Mouse (Mus musculus): Measurements from ENCODE around the gene Krt27. TPM values are rescaled to one million over a fixed set of nuclear protein-coding genes. Genes with fewer than 3 reads are reported as not detected.

Krt27 gene
- total and polyA plus RNA-seq, 3 experiments: not detected

DNA sequence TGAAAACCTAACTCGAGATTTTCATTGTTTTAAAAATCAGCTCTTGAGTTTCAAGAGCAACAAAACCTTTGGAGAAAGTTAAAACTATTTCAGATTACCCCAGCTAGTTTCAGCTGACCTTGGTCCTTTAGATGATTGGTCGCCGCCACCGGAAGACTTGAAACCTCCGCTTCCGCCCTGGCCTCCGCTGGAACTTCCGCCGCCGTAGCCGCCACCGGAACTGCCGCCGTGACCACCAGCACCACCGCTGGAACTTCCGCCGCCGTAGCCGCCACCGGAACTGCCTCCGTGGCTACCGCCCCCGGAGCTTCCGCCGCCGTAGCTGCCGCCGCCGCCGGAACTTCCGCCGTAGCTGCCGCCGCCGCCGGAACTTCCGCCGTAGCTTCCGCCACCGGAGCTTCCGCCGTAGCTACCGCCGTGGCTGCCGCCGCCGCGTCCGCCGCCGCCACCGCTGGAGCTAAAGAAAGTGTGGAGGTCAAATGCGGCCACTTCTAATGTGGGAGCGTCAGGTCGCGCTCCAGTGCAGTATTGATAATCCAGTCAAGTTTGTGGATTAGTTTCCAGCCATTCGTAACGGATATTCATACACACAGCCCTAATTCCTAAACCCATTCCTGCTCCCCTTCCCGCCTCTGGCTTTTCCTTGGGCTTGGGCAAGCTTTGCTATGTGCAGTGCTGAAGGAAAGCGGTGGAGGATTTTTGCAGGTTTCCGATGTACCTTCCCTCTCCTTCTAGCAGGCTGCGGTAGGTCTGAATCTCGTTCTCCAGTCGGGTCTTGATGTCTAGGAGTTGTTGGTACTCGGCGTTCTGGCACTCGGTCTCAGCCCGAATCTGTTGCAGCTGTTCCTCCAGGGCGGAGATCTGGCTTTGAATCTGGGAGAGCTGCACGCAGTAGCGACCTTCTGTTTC, 35.2 kb upstream of the Krt27 start:
- dilution Hi-C loops (cut with MboI; ENCODE audit: extremely low pct_ligation_motif_present, extremely low pct_unique_long_range_greater_than_20kb, low sequenced_read_pairs): no loop called here
- Histone ChIP-seq H3K9me3 (replicated peaks; ENCODE audit: low read length) (no peaks in the 10 kb centered on the region), H3K9ac (ENCODE audit: insufficient read depth, low read depth) (peak overlapping the region; percentile 94), H3K27ac (ENCODE audit: insufficient read depth, low read depth) (peak overlapping the region; percentile 93), H3K79me2 (replicated peaks; ENCODE audit: control insufficient read depth, extremely low read depth, insufficient read depth, poor library complexity, severe bottlenecking) (no peaks in the 10 kb centered on the region), H3K36me3 (replicated peaks in 1 of 2; ENCODE audit: control insufficient read depth in 1 of 2, insufficient read depth in 1 of 2, low read length in 1 of 2) (peaks cover 2 to 25% of the 10 kb centered on the region in 2 experiments), H3K4me2 (ENCODE audit: insufficient read depth, low read depth, poor library complexity, severe bottlenecking) (peak overlapping the region; percentile 56), H3K4me1 (ENCODE audit: control insufficient read depth in 1 of 2, insufficient read depth in 2 of 2) (peaks cover 5 to 20% of the 10 kb centered on the region in 2 experiments), H3K27me3 (replicated peaks) (no peaks in the 10 kb centered on the region), H3K4me3 (replicated peaks in 1 of 3; ENCODE audit: low read depth in 2 of 3, low read length in 2 of 3, poor library complexity in 1 of 3) (peak overlapping the region; percentile 65 to 92 (median 81))
- DNase-seq (ENCODE audit: extremely low read depth): peak; percentile 90
- in situ Hi-C loops (cut with MboI; ENCODE audit: low pct_ligation_motif_present, low pct_unique_long_range_greater_than_20kb, low sequenced_read_pairs): loop anchor here (25.0 kb wide), 1 partner anchor 901 kb away; no protein-coding TSS in a partner anchor
- TF ChIP-seq MYC (IDR thresholded peaks at IDR 0.05; ENCODE audit: low read depth, low read length): no peak
- TF ChIP-seq HCFC1 (IDR thresholded peaks at IDR 0.05; ENCODE audit: low read depth, low read length): peak; percentile 92
- TF ChIP-seq TCF12 (IDR thresholded peaks at IDR 0.05; ENCODE audit: low read depth, low read length): peak; percentile 74; the same call in 1 of the 2 replicates
- no peak; the same call in 1 of the 2 replicates for TF ChIP-seq ETS1 (conservative IDR thresholded peaks at IDR 0.05; ENCODE audit: low read depth, low read length)
- peak; percentile 95 for TF ChIP-seq POLR2A (IDR thresholded peaks at IDR 0.05; ENCODE audit: low read depth, low read length)
- no peak for TF ChIP-seq EP300 (IDR thresholded peaks at IDR 0.05; ENCODE audit: low read length)
- 0 out of 2 replicates have a peak, but pooled peaks have one; percentile 21 for TF ChIP-seq E2F4 (IDR thresholded peaks at IDR 0.05; ENCODE audit: insufficient replicate concordance, low read depth, low read length)
- peak; percentile 86; the same call in 1 of the 2 replicates for TF ChIP-seq KAT2A (IDR thresholded peaks at IDR 0.05; ENCODE audit: insufficient replicate concordance, low read length)
- TF ChIP-seq NELFE (IDR thresholded peaks at IDR 0.05; ENCODE audit: low read depth, low read length): peak; percentile 88
- no peak for TF ChIP-seq ZKSCAN1 (IDR thresholded peaks at IDR 0.05; ENCODE audit: borderline replicate concordance, low read depth, low read length)
- TF ChIP-seq IRF4 (IDR thresholded peaks at IDR 0.05; ENCODE audit: low read depth, low read length): peak; percentile 52; the same call in 1 of the 2 replicates
- TF ChIP-seq JUN (IDR thresholded peaks at IDR 0.05; ENCODE audit: insufficient read depth, low read depth, low read length): no peak
- no peak for TF ChIP-seq ZNF384 (IDR thresholded peaks at IDR 0.05; ENCODE audit: low read depth, low read length)
- no peak for TF ChIP-seq CHD1 (IDR thresholded peaks at IDR 0.05; ENCODE audit: low read depth, low read length)
- TF ChIP-seq CTCF (conservative IDR thresholded peaks at IDR 0.05 in 1 of 2, IDR thresholded peaks at IDR 0.05 in 1 of 2; ENCODE audit: low read depth in 2 of 2, low read length in 2 of 2): no peak
- TF ChIP-seq MAZ (IDR thresholded peaks at IDR 0.05; ENCODE audit: low read depth, low read length): 0 out of 2 replicates have a peak, but pooled peaks have one; percentile 10
- peak; percentile 81; the same call in 1 of the 2 replicates for TF ChIP-seq RCOR1 (conservative IDR thresholded peaks at IDR 0.05; ENCODE audit: low read depth, low read length)
- peak; percentile 41 for TF ChIP-seq NRF1 (IDR thresholded peaks at IDR 0.05; ENCODE audit: low read depth, low read length)
- no peak for TF ChIP-seq BHLHE40 (IDR thresholded peaks at IDR 0.05; ENCODE audit: low read depth, low read length)
- TF ChIP-seq ZC3H11A (IDR thresholded peaks at IDR 0.05; ENCODE audit: low read depth, low read length): no peak
- peak; percentile 78 for TF ChIP-seq TBP (conservative IDR thresholded peaks at IDR 0.05; ENCODE audit: low read depth, low read length)
- no peak for TF ChIP-seq MAX (IDR thresholded peaks at IDR 0.05; ENCODE audit: low read length)
- peak; percentile 41 for TF ChIP-seq USF1 (IDR thresholded peaks at IDR 0.05; ENCODE audit: low read depth, low read length)
- no peak for TF ChIP-seq UBTF (IDR thresholded peaks at IDR 0.05; ENCODE audit: low read depth, low read length)
- TF ChIP-seq MEF2A (IDR thresholded peaks at IDR 0.05; ENCODE audit: borderline replicate concordance, low read depth, low read length): peak; percentile 68
- 0 out of 2 replicates have a peak, but pooled peaks have one; percentile 65 for TF ChIP-seq MXI1 (IDR thresholded peaks at IDR 0.05; ENCODE audit: low read depth, low read length)
- TF ChIP-seq PAX5 (IDR thresholded peaks at IDR 0.05; ENCODE audit: low read length): no peak
- peak; percentile 71 for TF ChIP-seq POLR2AphosphoS2 (IDR thresholded peaks at IDR 0.05; ENCODE audit: low read depth, low read length)
- peak; percentile 97 for TF ChIP-seq ELF1 (IDR thresholded peaks at IDR 0.05; ENCODE audit: low read depth, low read length)
- TF ChIP-seq CHD2 (IDR thresholded peaks at IDR 0.05; ENCODE audit: low read length): no peak
- TF ChIP-seq USF2 (conservative IDR thresholded peaks at IDR 0.05; ENCODE audit: low read depth, low read length): no peak
- no peak for TF ChIP-seq MAFK (IDR thresholded peaks at IDR 0.05; ENCODE audit: insufficient replicate concordance, low read length)
- TF ChIP-seq RAD21 (IDR thresholded peaks at IDR 0.05; ENCODE audit: low read depth, low read length): no peak
- TF ChIP-seq JUND (conservative IDR thresholded peaks at IDR 0.05; ENCODE audit: low read depth, low read length): no peak
- no peak for TF ChIP-seq SMC3 (IDR thresholded peaks at IDR 0.05; ENCODE audit: low read depth, low read length)
- TF ChIP-seq ZMIZ1 (IDR thresholded peaks at IDR 0.05; ENCODE audit: low read depth, low read length): peak; percentile 82; the same call in 1 of the 2 replicates
- no peak; the same call in 1 of the 2 replicates for TF ChIP-seq GABPA (IDR thresholded peaks at IDR 0.05; ENCODE audit: insufficient replicate concordance, low read depth, low read length)
